Mouse (Mus musculus) limb, embryonic 12.5 days (tissue): ENCODE data around the gene Osbpl3. TPM values are rescaled to one million over a fixed set of nuclear protein-coding genes. Genes with fewer than 3 reads are reported as not detected.

Source experiments
- ATAC-seq: fragments of 200-750 bp; cut with Nextera tagmentation; 2 replicates; pipeline ENCODE4 v1.8.0; 2017; ENCODE audit warnings: low read depth, moderate TSS enrichment; ENCODE audit not compliant: insufficient number of reproducible peaks, insufficient read depth, low FRiP score, low TSS enrichment
- H3K27ac ChIP-seq: fragments of 300-500 bp; sonication (generic); 2 replicates; pipeline ENCODE4 v1.5.1; 2016; ENCODE audit warnings: mild to moderate bottlenecking, moderate library complexity
- H3K27me3 ChIP-seq: fragments of 300-500 bp; sonication (generic); 2 replicates; pipeline ENCODE4 v1.6.1; 2016; ENCODE audit warnings: mild to moderate bottlenecking, moderate library complexity
- H3K36me3 ChIP-seq: fragments of 300-500 bp; sonication (generic); 2 replicates; pipeline ENCODE4 v1.6.1; 2016; ENCODE audit warnings: mild to moderate bottlenecking, moderate library complexity
- H3K4me1 ChIP-seq: fragments of 300-500 bp; sonication (generic); replicated peaks from 2 replicates; pipeline ENCODE4 v1.6.1; 2016
- H3K4me2 ChIP-seq: fragments of 300-500 bp; sonication (generic); 2 replicates; pipeline ENCODE4 v1.6.1; 2016; ENCODE audit warnings: mild to moderate bottlenecking, moderate library complexity
- H3K4me3 ChIP-seq: fragments of 300-500 bp; sonication (generic); replicated peaks from 2 replicates; pipeline ENCODE4 v1.5.1; 2016; ENCODE audit warnings: mild to moderate bottlenecking
- H3K9ac ChIP-seq: fragments of 300-500 bp; sonication (generic); replicated peaks from 2 replicates; pipeline ENCODE4 v1.6.1; 2016; ENCODE audit warnings: mild to moderate bottlenecking, moderate library complexity
- H3K9me3 ChIP-seq: fragments of 300-500 bp; sonication (generic); 2 replicates; pipeline ENCODE4 v1.6.1; 2016; ENCODE audit warnings: mild to moderate bottlenecking, moderate library complexity
- WGBS: fragments of 180-500 bp; shearing (Covaris S2); methylation state at CpG from one replicate; pipeline ENCODE4 v1.1.7; 2016; 5-methylcytosine and 5-hydroxymethylcytosine counted together
- polyA plus RNA-seq: library from polyadenylated mRNA; unstranded; fragments of >200 nt; fragmentation: Nextera tagmentation; extraction: Ambion mirVana; gene quantifications from 2 replicates; pipeline ENCODE4 v1.2.1, GENCODE M21; 2016

Gene Osbpl3
- polyA plus RNA-seq, 1 experiment from 2014 or later: 18.5 TPM

- no peak for ATAC-seq
- Histone ChIP-seq H3K9me3 (no peaks in the 10 kb centered on the region), H3K4me2 (no peak overlapping the region), H3K36me3 (peaks cover 7% of the 10 kb centered on the region; the same call in 1 of the 2 replicates), H3K27ac (no peak overlapping the region), H3K4me3 (no peak overlapping the region), H3K9ac (no peak overlapping the region), H3K4me1 (peaks cover 24% of the 10 kb centered on the region), H3K27me3 (peaks cover 4% of the 10 kb centered on the region; the same call in 1 of the 2 replicates)
- 52% methylated on average over 6 of the region's 6 CpGs for WGBS
Observed at GRCm38 (mm10) chr6:50352812-50353211, 103.2 kb downstream of the Osbpl3 start.

GRCm38 (mm10) chr6:50350911-50351310, 105.1 kb downstream of the Osbpl3 start:
- 90% methylated on average over 3 of the region's 3 CpGs for WGBS
- peaks cover 7% of the 10 kb centered on the region; the same call in 1 of the 2 replicates for H3K36me3 ChIP-seq
- peaks cover 3% of the 10 kb centered on the region; the same call in 1 of the 2 replicates for H3K27me3 ChIP-seq
- ATAC-seq: no peak
- no peak overlapping the region for H3K4me3 ChIP-seq
- no peak overlapping the region for H3K4me2 ChIP-seq
- peaks cover 20% of the 10 kb centered on the region; the same call in 1 of the 2 replicates for H3K4me1 ChIP-seq
- H3K9ac ChIP-seq: no peak overlapping the region
- H3K27ac ChIP-seq: no peak overlapping the region
- no peaks in the 10 kb centered on the region for H3K9me3 ChIP-seq

- H3K27ac ChIP-seq: no peak overlapping the region
- no peaks in the 10 kb centered on the region for H3K9me3 ChIP-seq
- no peak for ATAC-seq
- H3K36me3 ChIP-seq: peaks cover 7% of the 10 kb centered on the region; the same call in 1 of the 2 replicates
- H3K9ac ChIP-seq: no peak overlapping the region
- peaks cover 17% of the 10 kb centered on the region; the same call in 1 of the 2 replicates for H3K4me1 ChIP-seq
- no peaks in the 10 kb centered on the region for H3K27me3 ChIP-seq
- H3K4me2 ChIP-seq: no peak overlapping the region
- 81% methylated on average over 1 of the region's 1 CpGs for WGBS
- no peak overlapping the region for H3K4me3 ChIP-seq
Observed at GRCm38 (mm10) chr6:50348619-50349018, 107.4 kb downstream of the Osbpl3 start.

- no peaks in the 10 kb centered on the region for H3K9me3 ChIP-seq
- peaks cover 11% of the 10 kb centered on the region; the same call in 1 of the 2 replicates for H3K4me1 ChIP-seq
- H3K27ac ChIP-seq: no peak overlapping the region
- no peaks in the 10 kb centered on the region for H3K27me3 ChIP-seq
- no peaks in the 10 kb centered on the region; the same call in 1 of the 2 replicates for H3K36me3 ChIP-seq
- H3K4me2 ChIP-seq: no peak overlapping the region
- no peak overlapping the region for H3K4me3 ChIP-seq
- H3K9ac ChIP-seq: no peak overlapping the region
- 79% methylated on average over 7 of the region's 7 CpGs for WGBS
- ATAC-seq: no peak
Observed at GRCm38 (mm10) chr6:50346204-50346603, 109.8 kb downstream of the Osbpl3 start.

GRCm38 (mm10) chr6:50340226-50340906, 115.6 kb downstream of the Osbpl3 start:
- H3K9ac ChIP-seq: no peak overlapping the region
- no peaks in the 10 kb centered on the region for H3K9me3 ChIP-seq
- H3K27ac ChIP-seq: no peak overlapping the region
- 43% methylated on average over 5 of the region's 5 CpGs for WGBS
- H3K4me1 ChIP-seq: peaks cover 9% of the 10 kb centered on the region; the same call in 1 of the 2 replicates
- H3K4me3 ChIP-seq: no peak overlapping the region
- H3K27me3 ChIP-seq: no peaks in the 10 kb centered on the region
- no peaks in the 10 kb centered on the region for H3K36me3 ChIP-seq
- no peak overlapping the region for H3K4me2 ChIP-seq
- no peak for ATAC-seq

GRCm38 (mm10) chr6:50337431-50337830, 118.6 kb downstream of the Osbpl3 start:
- 76% methylated on average over 6 of the region's 6 CpGs for WGBS
- Histone ChIP-seq H3K9ac (no peak overlapping the region), H3K27ac (no peak overlapping the region; the same call in 1 of the 2 replicates), H3K36me3 (no peaks in the 10 kb centered on the region), H3K4me1 (peaks cover 6% of the 10 kb centered on the region; the same call in 1 of the 2 replicates), H3K9me3 (no peaks in the 10 kb centered on the region), H3K27me3 (no peaks in the 10 kb centered on the region), H3K4me3 (no peak overlapping the region), H3K4me2 (no peak overlapping the region)
- no peak for ATAC-seq

- H3K4me2 ChIP-seq: no peak overlapping the region
- H3K9ac ChIP-seq: no peak overlapping the region
- no peaks in the 10 kb centered on the region for H3K27me3 ChIP-seq
- no peaks in the 10 kb centered on the region for H3K9me3 ChIP-seq
- WGBS: 90% methylated on average over 2 of the region's 2 CpGs
- no peak overlapping the region for H3K27ac ChIP-seq
- no peak for ATAC-seq
- no peak overlapping the region for H3K4me3 ChIP-seq
- H3K36me3 ChIP-seq: no peaks in the 10 kb centered on the region
- H3K4me1 ChIP-seq: peaks cover 8% of the 10 kb centered on the region; the same call in 1 of the 2 replicates
Observed at GRCm38 (mm10) chr6:50336376-50336775, 119.6 kb downstream of the Osbpl3 start.

- Histone ChIP-seq H3K27me3 (no peaks in the 10 kb centered on the region), H3K9ac (no peak overlapping the region), H3K4me2 (no peak overlapping the region), H3K4me1 (peaks cover 8% of the 10 kb centered on the region; the same call in 1 of the 2 replicates), H3K4me3 (no peak overlapping the region), H3K27ac (no peak overlapping the region), H3K9me3 (no peaks in the 10 kb centered on the region), H3K36me3 (no peaks in the 10 kb centered on the region)
- ATAC-seq: no peak
- 90% methylated on average over 15 of the region's 15 CpGs for WGBS
Observed at GRCm38 (mm10) chr6:50334846-50335821, 120.9 kb downstream of the Osbpl3 start.

GRCm38 (mm10) chr6:50333346-50333745, 122.7 kb downstream of the Osbpl3 start:
- no peaks in the 10 kb centered on the region for H3K9me3 ChIP-seq
- ATAC-seq: no peak
- no peak overlapping the region for H3K9ac ChIP-seq
- H3K27ac ChIP-seq: no peak overlapping the region
- WGBS: 85% methylated on average over 6 of the region's 6 CpGs
- no peaks in the 10 kb centered on the region for H3K36me3 ChIP-seq
- no peak overlapping the region for H3K4me2 ChIP-seq
- peaks cover 11% of the 10 kb centered on the region; the same call in 1 of the 2 replicates for H3K4me1 ChIP-seq
- H3K4me3 ChIP-seq: no peak overlapping the region
- H3K27me3 ChIP-seq: no peaks in the 10 kb centered on the region

- no peak overlapping the region for H3K27ac ChIP-seq
- WGBS: 93% methylated on average over 2 of the region's 2 CpGs
- H3K4me3 ChIP-seq: no peak overlapping the region
- no peak for ATAC-seq
- no peaks in the 10 kb centered on the region for H3K27me3 ChIP-seq
- no peak overlapping the region for H3K9ac ChIP-seq
- peaks cover 7% of the 10 kb centered on the region; the same call in 1 of the 2 replicates for H3K36me3 ChIP-seq
- H3K4me2 ChIP-seq: no peak overlapping the region
- H3K9me3 ChIP-seq: no peaks in the 10 kb centered on the region
- H3K4me1 ChIP-seq: 0 out of 2 replicates have a peak, but pooled peaks cover 7% of the 10 kb centered on the region
Observed at GRCm38 (mm10) chr6:50331477-50331876, 124.5 kb downstream of the Osbpl3 start.

GRCm38 (mm10) chr6:50329380-50329779, 126.6 kb downstream of the Osbpl3 start:
- H3K27me3 ChIP-seq: no peaks in the 10 kb centered on the region
- no peak overlapping the region for H3K4me2 ChIP-seq
- H3K4me3 ChIP-seq: no peak overlapping the region
- peaks cover 13% of the 10 kb centered on the region; the same call in 1 of the 2 replicates for H3K36me3 ChIP-seq
- H3K27ac ChIP-seq: no peak overlapping the region
- ATAC-seq: no peak
- H3K9ac ChIP-seq: no peak overlapping the region
- WGBS: 83% methylated on average over 8 of the region's 8 CpGs
- 0 out of 2 replicates have a peak, but pooled peaks cover 7% of the 10 kb centered on the region for H3K4me1 ChIP-seq
- no peaks in the 10 kb centered on the region for H3K9me3 ChIP-seq
